14 mouse cellular contexts compared by ENCODE assay signal in the genomic region with DNA sequence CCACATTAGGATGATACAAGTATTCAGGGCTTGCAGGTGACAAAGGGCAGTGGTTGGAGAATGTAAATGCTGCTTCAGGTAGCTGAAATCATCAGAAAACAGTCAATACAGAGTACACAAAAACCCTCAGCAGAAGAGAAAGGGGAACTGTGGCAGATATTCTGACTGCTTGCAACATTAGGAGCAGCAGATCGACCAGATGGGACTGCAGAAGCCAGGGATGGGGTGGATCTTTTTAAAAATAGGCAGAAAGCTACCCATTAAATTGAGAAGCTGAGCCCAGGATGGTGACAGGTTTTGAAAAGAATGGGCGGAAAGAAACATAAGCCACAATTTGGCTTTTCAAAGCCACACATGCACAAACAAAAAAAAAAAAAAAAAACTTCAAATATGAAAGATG.
A peak's percentile ranks its signal among the peaks of the same experiment; 100 is the strongest.
DNase-seq lines count a peak whose midpoint lies in the region; ATAC-seq lines count a peak whose summit lies in the region.
"Had no signal": no experiment of that assay in that cellular context is flagged by ENCODE, and none has a peak within 500 bp of the region (broad histone marks: within the 10 kb centered on the region; RNA-seq: fewer than 3 reads in every experiment).

No protein-coding gene starts in this region.

- H3K9me3 ChIP-seq in heart, embryonic 11.5 days (replicated peaks; ENCODE audit: control insufficient read depth, low read length): no peaks in the 10 kb centered on the region
- H3K9me3 ChIP-seq: limb, embryonic 12.5 days; neural tube, embryonic 15.5 days had no signal

- H3K4me1 ChIP-seq in heart, embryonic 11.5 days (ENCODE audit: control insufficient read depth, insufficient read depth, low read length): no peaks in the 10 kb centered on the region
- H3K4me1 ChIP-seq: limb, embryonic 12.5 days; neural tube, embryonic 15.5 days had no signal

- H3K36me3 ChIP-seq in heart, embryonic 11.5 days (ENCODE audit: control insufficient read depth, insufficient read depth, low read length): no peaks in the 10 kb centered on the region
- H3K36me3 ChIP-seq: limb, embryonic 12.5 days; neural tube, embryonic 15.5 days had no signal

- no peak overlapping the region for H3K27ac ChIP-seq in heart, embryonic 11.5 days (ENCODE audit: low read depth, low read length)
- H3K27ac ChIP-seq: hindbrain, embryonic 14.5 days; limb, embryonic 12.5 days; neural tube, embryonic 15.5 days had no signal

- H3K9ac ChIP-seq in heart, embryonic 11.5 days (ENCODE audit: low read depth, low read length): no peak overlapping the region
- H3K9ac ChIP-seq: hindbrain, embryonic 14.5 days; limb, embryonic 12.5 days; liver, postnatal 0 days; neural tube, embryonic 15.5 days had no signal

- ATAC-seq in heart, embryonic 11.5 days (replicated peaks; ENCODE audit: insufficient number of reproducible peaks, low FRiP score, low TSS enrichment): no peak
- no peak for ATAC-seq in CD4-positive, CD25-positive, alpha-beta regulatory T cell, adult 4 months
- ATAC-seq: liver, postnatal 0 days had no signal

- H3K4me2 ChIP-seq in heart, embryonic 11.5 days: no peak overlapping the region
- H3K4me2 ChIP-seq: hindbrain, embryonic 14.5 days; limb, embryonic 12.5 days; neural tube, embryonic 15.5 days had no signal

- no peak overlapping the region for H3K4me3 ChIP-seq in heart, embryonic 11.5 days (ENCODE audit: low read depth, low read length)
- H3K4me3 ChIP-seq: limb, embryonic 12.5 days; neural tube, embryonic 15.5 days had no signal

- DNase-seq in frontal cortex, adult 2 months (ENCODE audit: extremely low spot score in 1 of 2, low spot score in 1 of 2): peak; percentile 11 to 29
- no peak for DNase-seq in frontal cortex, postnatal 25 days (ENCODE audit: low spot score in 2 of 2)
- peak; percentile 96 for DNase-seq in brain, adult 2 months (ENCODE audit: low read depth, low spot score)
- peak; percentile 60 to 65 for DNase-seq in cerebellum, postnatal 10 days
- DNase-seq in layer of hippocampus, postnatal 10 days (ENCODE audit: low spot score in 2 of 2): peak; percentile 51 to 59
- DNase-seq in lung, postnatal 4 days: no peak
- DNase-seq: kidney, adult 9 months; liver, postnatal 0 days; thymus, adult 2 months had no signal

- H3K27me3 ChIP-seq in heart, embryonic 11.5 days (ENCODE audit: control insufficient read depth, insufficient read depth, low read length): no peaks in the 10 kb centered on the region
- H3K27me3 ChIP-seq: limb, embryonic 12.5 days; neural tube, embryonic 15.5 days had no signal

- 72% methylated on average over 2 of the region's 2 CpGs for WGBS in heart, embryonic 11.5 days (ENCODE audit: insufficient replicate concordance)

Comparison
In these comparisons a context has a peak if more than half of its experiments do, and no peak if none do; other contexts are left out.
1. DNase-seq: peak in frontal cortex, adult 2 months (2 of 2), brain, adult 2 months (single experiment), cerebellum, postnatal 10 days (2 of 2) and layer of hippocampus, postnatal 10 days (2 of 2); none in frontal cortex, postnatal 25 days (0 of 2) and lung, postnatal 4 days (0 of 2).